Mouse (Mus musculus): ENCODE results near the gene Bcl3. TPM values are rescaled to one million over a fixed set of nuclear protein-coding genes. Genes with fewer than 3 reads are reported as not detected.
"Not testable (repeated sequence)": the region's sequence is repeated elsewhere in the genome, so short reads cannot be mapped to it uniquely, and the experiment has no call there.

Bcl3 gene
- polyA plus RNA-seq, 1 experiment from 2014 or later: 2.0 TPM

DNA sequence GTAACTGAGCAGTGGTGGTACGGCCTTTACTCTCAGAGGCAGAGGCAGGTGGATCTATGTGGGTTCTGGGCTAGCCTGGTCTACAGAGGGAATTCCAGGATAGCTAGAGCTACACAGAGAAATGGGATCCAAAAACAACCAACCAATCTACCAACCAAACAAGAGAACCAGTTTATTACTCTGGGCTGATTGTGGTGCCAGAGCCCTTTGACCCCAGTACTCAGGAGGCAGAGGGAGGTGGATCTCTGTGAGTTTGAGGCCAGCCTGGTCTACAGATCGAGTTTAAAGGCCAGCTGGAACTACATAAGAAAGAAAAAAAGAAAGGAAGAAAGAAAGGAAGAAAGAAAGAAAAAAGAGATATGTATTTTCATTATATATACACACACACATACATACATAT is 27.3 kb downstream of the Bcl3 start:
- Histone ChIP-seq H3K27ac (no peak overlapping the region), H3K9ac (no peak overlapping the region), H3K36me3 (no peaks in the 10 kb centered on the region), H3K4me1 (no peaks in the 10 kb centered on the region), H3K4me2 (replicated peaks) (no peak overlapping the region), H3K4me3 (no peak overlapping the region), H3K27me3 (peaks cover 46% of the 10 kb centered on the region), H3K9me3 (no peaks in the 10 kb centered on the region)
- 57% methylated on average over 2 of the region's 2 CpGs for WGBS
- ATAC-seq (ENCODE audit: low FRiP score, low read depth): no peak

DNA sequence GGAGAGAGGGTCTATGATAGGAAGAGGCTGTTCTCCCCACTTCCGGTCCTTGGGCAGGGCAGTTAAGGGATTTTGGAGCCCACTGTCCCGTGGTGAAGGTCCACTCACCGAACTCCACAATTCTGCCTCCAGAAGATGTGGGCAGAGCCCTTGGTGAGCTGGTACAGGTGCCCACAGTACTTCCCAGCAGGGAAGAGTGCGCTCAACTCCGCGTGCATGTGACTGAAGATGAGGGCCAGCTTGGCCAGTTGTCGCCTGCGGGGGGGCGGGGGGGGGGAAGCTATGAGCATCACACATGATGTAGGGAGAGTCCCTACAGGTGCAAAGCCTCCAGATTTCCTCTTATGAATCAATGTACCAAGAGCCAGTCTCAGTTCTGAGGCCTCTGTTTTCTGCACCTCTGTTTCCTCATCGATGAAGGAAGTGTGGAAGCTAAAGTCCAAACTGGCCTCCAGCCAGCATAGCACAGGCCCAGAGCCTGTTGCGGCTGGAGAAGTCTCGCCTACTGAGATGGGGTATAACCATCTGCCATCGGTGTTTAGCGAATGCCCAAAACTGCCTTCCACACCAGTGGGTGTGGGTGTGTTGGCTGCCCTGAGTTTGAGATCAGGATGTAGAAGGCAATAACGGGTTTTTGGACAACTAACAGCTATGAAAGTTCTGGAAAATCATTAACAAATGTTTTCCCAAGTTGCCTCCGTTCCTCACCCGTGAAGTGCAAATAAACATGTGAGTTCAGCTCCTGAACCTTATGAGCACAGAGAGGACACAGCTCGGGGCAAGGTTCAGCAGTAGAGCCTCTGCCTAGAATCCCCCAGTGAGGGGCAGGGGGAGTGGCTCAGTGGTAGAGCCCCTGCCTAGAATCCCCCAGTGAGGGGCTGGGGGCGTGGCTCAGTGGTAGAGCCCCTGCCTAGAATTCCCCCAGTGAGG is 29.6 kb downstream of the Bcl3 start:
- H3K4me1 ChIP-seq: peaks cover 4% of the 10 kb centered on the region
- no peak overlapping the region for H3K4me3 ChIP-seq
- no peaks in the 10 kb centered on the region for H3K9me3 ChIP-seq
- H3K4me2 ChIP-seq (replicated peaks): no peak overlapping the region
- no peaks in the 10 kb centered on the region for H3K36me3 ChIP-seq
- ATAC-seq (ENCODE audit: low FRiP score, low read depth): no peak
- WGBS: 86% methylated on average over 19 of the region's 19 CpGs
- H3K9ac ChIP-seq: no peak overlapping the region
- no peak overlapping the region for H3K27ac ChIP-seq
- peaks cover 50% of the 10 kb centered on the region for H3K27me3 ChIP-seq

DNA sequence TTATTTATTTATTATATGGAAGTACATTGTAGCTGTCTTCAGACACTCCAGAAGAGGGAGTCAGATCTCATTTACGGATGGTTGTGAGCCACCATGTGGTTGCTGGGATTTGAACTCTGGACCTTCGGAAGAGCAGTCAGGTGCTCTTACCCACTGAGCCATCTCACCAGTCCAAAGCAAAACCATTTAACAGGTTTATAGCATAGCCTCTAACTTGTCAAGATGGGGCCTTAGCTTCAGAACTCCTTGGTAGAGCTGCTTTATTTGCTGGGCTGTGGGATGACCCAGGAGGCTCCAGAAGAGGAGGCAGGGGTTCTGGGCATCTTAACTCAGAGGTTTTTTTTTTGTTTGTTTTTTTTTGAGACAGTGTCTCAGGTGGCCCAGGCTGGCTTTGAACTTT is 31.1 kb downstream of the Bcl3 start:
- ATAC-seq (ENCODE audit: low FRiP score, low read depth); H3K36me3 ChIP-seq; H3K9ac ChIP-seq; H3K4me1 ChIP-seq; H3K27ac ChIP-seq; H3K4me2 ChIP-seq (replicated peaks); H3K4me3 ChIP-seq; H3K9me3 ChIP-seq: not testable (repeated sequence)
- 86% methylated on average over 2 of the region's 2 CpGs for WGBS
- peaks cover 36% of the 10 kb centered on the region for H3K27me3 ChIP-seq

DNA sequence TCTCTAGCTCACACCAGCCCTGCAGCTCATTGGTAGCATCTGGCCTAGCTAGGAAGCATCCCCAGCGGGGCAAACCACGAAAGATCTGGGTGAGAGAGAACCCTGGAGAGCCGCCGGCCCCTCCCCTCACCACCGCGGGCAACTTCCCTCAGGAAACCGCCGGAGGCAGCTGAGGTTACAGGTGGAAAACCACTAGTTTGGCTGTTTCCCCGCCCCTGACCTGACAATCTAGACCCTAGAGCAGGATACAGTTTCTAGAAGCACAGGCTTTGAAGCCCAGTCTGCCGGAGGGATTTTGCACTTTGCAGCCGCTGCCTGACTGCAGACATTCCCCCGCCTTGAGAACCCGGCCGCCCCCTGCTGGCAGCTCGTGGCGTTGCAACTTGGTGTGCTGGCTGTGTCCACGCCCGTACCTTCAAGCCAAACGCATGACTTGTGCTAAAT is 32.6 kb downstream of the Bcl3 start:
- WGBS: 1% methylated on average over 19 of the region's 19 CpGs
- Histone ChIP-seq H3K27me3 (peaks cover 21% of the 10 kb centered on the region), H3K4me3 (peak overlapping the region; percentile 35), H3K36me3 (no peaks in the 10 kb centered on the region), H3K27ac (no peak overlapping the region), H3K9me3 (no peaks in the 10 kb centered on the region), H3K4me1 (peaks cover 4% of the 10 kb centered on the region), H3K4me2 (replicated peaks) (peak overlapping the region; percentile 68), H3K9ac (peak overlapping the region; percentile 56)
- peak; percentile 58; the same call in 1 of the 2 replicates for ATAC-seq (ENCODE audit: low FRiP score, low read depth)

DNA sequence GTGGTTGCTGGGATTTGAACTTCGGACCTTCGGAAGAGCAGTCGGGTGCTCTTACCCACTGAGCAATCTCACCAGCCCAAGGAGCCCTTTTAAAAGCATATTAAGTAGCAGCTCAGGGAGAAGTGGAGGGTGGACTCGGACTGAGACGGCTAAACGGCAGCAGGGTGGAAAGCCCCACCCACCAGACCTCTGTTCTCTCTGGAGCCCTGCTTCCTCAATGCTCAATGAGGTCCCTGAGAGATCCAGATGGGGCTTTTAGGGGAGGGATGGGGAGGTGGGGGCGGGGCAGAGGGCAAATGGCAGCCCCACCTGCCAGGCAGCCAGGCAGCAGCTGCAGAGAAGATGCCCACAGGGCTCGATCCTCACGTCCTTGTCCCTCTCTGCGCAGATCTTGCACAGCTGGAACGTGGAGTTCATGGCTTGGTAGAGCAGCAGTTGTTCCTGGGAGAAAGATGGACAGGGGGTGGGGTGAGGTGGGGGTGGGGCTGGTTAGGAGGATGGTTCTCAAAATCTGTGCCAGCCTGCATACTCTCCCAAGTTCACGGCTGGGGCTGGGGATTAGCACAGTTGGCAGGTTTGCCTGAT is 36.6 kb downstream of the Bcl3 start:
- no peak overlapping the region for H3K4me3 ChIP-seq
- H3K4me2 ChIP-seq (replicated peaks): no peak overlapping the region
- H3K36me3 ChIP-seq: no peaks in the 10 kb centered on the region
- H3K9ac ChIP-seq: no peak overlapping the region
- ATAC-seq (ENCODE audit: low FRiP score, low read depth): peak; percentile 38; the same call in 1 of the 2 replicates
- peaks cover 12% of the 10 kb centered on the region for H3K27me3 ChIP-seq
- no peak overlapping the region for H3K27ac ChIP-seq
- no peaks in the 10 kb centered on the region for H3K9me3 ChIP-seq
- peaks cover 4% of the 10 kb centered on the region for H3K4me1 ChIP-seq
- WGBS: 34% methylated on average over 12 of the region's 12 CpGs

DNA sequence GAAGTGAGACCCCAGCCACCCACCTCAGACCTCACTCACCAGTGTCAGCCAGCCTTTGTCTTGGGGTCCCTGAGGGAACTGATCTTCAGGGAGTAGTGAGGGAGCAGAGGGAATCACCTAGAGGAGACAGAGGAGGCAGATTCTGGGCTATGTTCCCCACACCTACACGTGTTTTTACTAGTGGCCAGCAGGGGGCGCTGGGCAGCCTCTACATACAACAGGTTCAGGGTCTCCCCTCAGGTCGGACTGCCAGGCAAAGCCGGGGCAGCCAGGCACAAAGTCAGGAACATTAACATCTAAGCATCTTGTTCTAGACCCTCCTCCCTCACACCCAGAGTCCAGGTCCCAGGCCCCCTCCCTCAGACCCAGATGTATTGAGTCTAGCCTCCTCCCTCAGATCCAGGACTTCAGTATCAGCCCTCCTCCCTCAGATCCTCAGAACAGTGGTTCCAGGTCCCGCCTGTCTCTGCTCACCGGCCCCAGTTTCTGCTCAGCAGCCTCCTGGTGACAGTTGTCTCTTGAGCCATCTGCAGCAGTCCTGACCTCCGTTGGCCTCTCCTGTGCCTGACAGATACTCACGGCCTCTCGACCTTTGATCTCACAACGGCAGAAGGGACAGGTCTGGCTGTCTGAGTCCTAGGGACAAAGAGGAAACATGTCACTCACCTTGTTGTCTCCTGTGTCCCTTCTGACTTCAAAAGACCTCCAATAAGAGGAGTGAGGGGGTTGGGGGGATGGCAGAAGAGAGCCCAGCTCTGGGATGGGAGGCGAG is 37.6 kb downstream of the Bcl3 start:
- ATAC-seq (ENCODE audit: low FRiP score, low read depth): no peak
- H3K9ac ChIP-seq: no peak overlapping the region
- H3K27me3 ChIP-seq: peaks cover 7% of the 10 kb centered on the region
- no peak overlapping the region for H3K4me3 ChIP-seq
- WGBS: 26% methylated on average over 11 of the region's 11 CpGs
- no peaks in the 10 kb centered on the region for H3K9me3 ChIP-seq
- no peak overlapping the region for H3K4me2 ChIP-seq (replicated peaks)
- peaks cover 4% of the 10 kb centered on the region for H3K4me1 ChIP-seq
- no peak overlapping the region for H3K27ac ChIP-seq
- no peaks in the 10 kb centered on the region for H3K36me3 ChIP-seq

DNA sequence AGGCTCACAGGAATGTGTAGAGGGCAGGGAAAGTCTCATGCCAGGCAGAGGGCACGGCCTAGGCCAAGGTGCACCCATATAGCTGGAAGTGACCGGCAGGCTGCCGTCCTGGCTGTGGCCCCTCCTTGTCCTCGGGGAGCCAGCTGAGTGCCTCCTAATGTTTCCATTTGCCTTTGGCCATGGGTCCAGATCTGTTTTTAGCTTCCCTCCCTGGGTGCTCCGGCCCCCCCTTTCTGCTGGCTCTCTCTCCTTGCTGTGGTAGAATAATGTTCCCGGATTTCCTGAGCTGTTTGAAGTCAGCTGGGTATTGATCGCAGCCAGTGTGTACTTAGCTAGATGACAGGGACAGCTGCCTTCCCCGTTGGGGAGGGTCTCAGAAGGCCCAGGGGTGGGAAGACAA is 38.9 kb downstream of the Bcl3 start:
- Histone ChIP-seq H3K27ac (no peak overlapping the region), H3K9me3 (no peaks in the 10 kb centered on the region), H3K27me3 (peaks cover under 1% of the 10 kb centered on the region; the same call in 1 of the 2 replicates), H3K4me3 (no peak overlapping the region), H3K4me2 (replicated peaks) (no peak overlapping the region), H3K4me1 (no peaks in the 10 kb centered on the region), H3K36me3 (no peaks in the 10 kb centered on the region), H3K9ac (no peak overlapping the region)
- WGBS: 78% methylated on average over 8 of the region's 8 CpGs
- no peak for ATAC-seq (ENCODE audit: low FRiP score, low read depth)

DNA sequence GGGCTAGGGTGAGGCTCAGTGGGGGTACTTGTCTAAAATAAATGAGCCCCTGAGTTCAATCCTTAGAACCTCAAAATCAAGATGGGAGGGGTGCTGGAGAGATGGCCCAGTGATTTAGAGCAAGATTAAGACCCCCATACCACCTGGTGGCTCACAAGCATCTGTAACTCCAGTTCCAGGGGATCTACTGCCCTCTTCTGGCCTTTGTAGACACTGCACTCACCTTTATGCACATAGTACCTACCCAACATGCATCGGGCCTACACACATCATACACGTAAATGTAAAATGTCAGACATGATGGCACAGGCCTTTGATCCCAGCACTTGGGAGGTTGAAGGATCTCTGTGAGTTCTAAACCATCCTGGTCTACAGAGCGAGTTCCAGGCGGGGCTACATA is 39.9 kb downstream of the Bcl3 start:
- Histone ChIP-seq H3K9me3 (no peaks in the 10 kb centered on the region), H3K27me3 (no peaks in the 10 kb centered on the region), H3K4me1 (no peaks in the 10 kb centered on the region), H3K4me3 (no peak overlapping the region), H3K4me2 (replicated peaks) (no peak overlapping the region), H3K27ac (no peak overlapping the region), H3K36me3 (no peaks in the 10 kb centered on the region), H3K9ac (no peak overlapping the region)
- no peak for ATAC-seq (ENCODE audit: low FRiP score, low read depth)
- 90% methylated on average over 4 of the region's 4 CpGs for WGBS

DNA sequence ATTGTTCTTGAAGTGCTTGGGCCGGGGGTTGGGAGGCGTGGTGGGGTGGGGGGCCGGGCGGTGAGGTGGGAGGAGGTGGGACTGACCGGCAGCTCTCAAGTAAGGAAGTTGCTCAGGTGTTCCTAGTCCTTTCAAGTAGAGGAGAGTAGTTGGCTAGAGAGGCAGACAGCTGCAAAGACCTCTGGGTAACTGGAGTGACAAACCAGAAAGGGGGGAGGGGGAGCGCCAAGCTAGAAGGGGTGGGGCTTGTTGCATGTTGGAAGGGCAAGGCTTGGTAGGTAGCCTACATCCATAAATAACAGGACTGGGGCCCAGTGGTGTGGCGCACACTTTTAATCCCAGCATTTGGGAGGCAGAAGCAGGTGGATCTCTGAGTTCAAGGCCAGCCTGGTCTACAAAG is 40.8 kb downstream of the Bcl3 start:
- Histone ChIP-seq H3K4me1 (no peaks in the 10 kb centered on the region), H3K36me3 (no peaks in the 10 kb centered on the region), H3K4me3 (no peak overlapping the region), H3K4me2 (replicated peaks) (no peak overlapping the region), H3K27me3 (no peaks in the 10 kb centered on the region), H3K9me3 (no peaks in the 10 kb centered on the region), H3K27ac (no peak overlapping the region), H3K9ac (no peak overlapping the region)
- 86% methylated on average over 7 of the region's 7 CpGs for WGBS
- ATAC-seq (ENCODE audit: low FRiP score, low read depth): no peak

DNA sequence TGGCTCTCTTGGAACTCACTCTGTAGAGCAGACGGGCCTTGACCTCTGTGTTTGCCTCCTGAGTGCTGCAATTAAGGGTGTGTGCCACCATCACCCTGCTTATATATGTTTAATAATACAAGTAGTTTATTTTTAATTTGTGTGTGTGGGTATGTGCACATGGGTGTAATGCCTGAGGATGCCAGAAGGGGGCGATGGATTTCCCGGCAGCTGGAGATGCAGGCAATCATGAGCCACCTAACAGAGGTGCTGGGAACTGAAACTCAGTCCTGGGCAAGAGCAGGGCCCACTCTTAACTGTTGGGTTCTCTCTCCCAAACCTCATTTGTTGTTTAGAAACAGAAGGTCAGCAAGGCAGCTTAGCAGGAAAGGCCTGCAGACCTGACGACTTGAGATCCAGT is 42.7 kb downstream of the Bcl3 start:
- Histone ChIP-seq H3K4me1 (no peaks in the 10 kb centered on the region), H3K4me3 (no peak overlapping the region), H3K27ac (no peak overlapping the region), H3K9ac (no peak overlapping the region), H3K4me2 (replicated peaks) (no peak overlapping the region), H3K36me3 (no peaks in the 10 kb centered on the region), H3K9me3 (no peaks in the 10 kb centered on the region), H3K27me3 (no peaks in the 10 kb centered on the region)
- 78% methylated on average over 4 of the region's 4 CpGs for WGBS
- ATAC-seq (ENCODE audit: low FRiP score, low read depth): no peak

DNA sequence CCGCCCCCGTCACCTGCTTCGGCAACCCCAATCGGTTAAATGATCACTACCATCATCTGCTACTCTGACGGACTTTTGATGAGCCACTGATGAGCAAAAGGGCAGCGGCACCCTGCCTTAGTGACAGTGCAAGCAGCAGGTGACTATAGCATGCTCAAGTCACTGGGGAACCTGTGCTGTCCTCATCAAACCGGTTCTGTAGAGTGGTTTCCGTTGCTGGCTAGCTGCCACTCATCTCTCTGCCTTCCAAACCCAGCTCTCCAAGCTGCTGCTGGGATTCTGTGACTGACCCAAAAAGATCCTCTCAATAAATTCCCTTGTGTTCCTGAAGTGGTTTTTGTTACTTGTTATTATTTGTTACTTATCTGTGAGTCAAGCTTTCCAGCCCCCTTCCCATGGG is 43.9 kb downstream of the Bcl3 start:
- no peak for ATAC-seq (ENCODE audit: low FRiP score, low read depth)
- Histone ChIP-seq H3K36me3 (no peaks in the 10 kb centered on the region), H3K4me3 (no peak overlapping the region), H3K27ac (no peak overlapping the region), H3K4me1 (no peaks in the 10 kb centered on the region), H3K4me2 (replicated peaks) (no peak overlapping the region), H3K27me3 (no peaks in the 10 kb centered on the region), H3K9me3 (no peaks in the 10 kb centered on the region), H3K9ac (no peak overlapping the region)
- WGBS: 78% methylated on average over 8 of the region's 8 CpGs

DNA sequence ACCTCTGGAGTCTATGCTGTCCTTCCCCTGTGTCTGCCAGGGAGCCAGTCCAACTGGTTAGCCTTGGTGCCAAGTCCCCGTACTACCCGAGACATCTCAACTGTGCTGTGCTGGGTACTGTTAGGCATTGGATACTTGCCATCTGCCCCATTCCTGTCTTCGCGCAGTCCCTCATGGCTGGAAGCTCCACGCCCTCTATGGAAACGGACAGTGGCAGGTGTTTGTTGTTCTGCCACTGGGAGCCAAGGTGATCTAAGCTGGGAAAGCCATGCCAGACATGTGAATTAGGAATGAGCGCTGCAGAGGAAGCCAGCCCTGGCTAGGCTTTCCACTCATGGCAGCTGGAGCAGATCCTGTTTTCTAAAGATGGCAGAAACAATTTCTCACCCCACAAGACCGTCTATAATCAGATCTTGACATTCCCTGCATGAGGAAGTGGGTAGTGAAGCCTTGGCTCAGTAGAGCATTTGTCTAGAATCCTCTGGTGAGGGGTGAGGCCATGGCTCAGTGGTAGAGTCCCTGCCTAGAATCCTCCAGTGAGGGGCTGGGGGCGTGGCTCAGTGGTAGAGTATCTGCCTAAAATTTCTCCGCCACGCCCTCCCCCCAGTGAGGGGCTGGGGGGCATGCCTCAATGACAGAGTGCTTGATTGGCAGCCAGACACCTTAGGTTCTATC is 45.4 kb downstream of the Bcl3 start:
- peak; percentile 76 for ATAC-seq (ENCODE audit: low FRiP score, low read depth)

More for the DNA sequence above, 45.4 kb downstream of the Bcl3 start:
- H3K9me3 ChIP-seq: no peaks in the 10 kb centered on the region
- H3K4me2 ChIP-seq (replicated peaks): no peak overlapping the region
- H3K36me3 ChIP-seq: no peaks in the 10 kb centered on the region
- no peak overlapping the region for H3K9ac ChIP-seq
- H3K27ac ChIP-seq: no peak overlapping the region
- no peak overlapping the region for H3K4me3 ChIP-seq
- H3K4me1 ChIP-seq: no peaks in the 10 kb centered on the region
- 86% methylated on average over 11 of the region's 11 CpGs for WGBS
- H3K27me3 ChIP-seq: no peaks in the 10 kb centered on the region

Measured in limb, embryonic 13.5 days (tissue).